Mouse (Mus musculus) gastrocnemius, adult 8-10 months (tissue): ENCODE measurements around the gene Nedd9. TPM values are rescaled to one million over a fixed set of nuclear protein-coding genes. Genes with fewer than 3 reads are reported as not detected.
A peak's percentile ranks its signal among the peaks of the same experiment; 100 is the strongest.

Experiments
- DNase-seq, 2 experiments: peaks; one replicate each; pipeline ENCODE4 v3.0.0; 2022; ENCODE audit warnings: low spot score in 2 of 2
- total RNA-seq, 4 experiments: library from RNA; stranded (reverse); gene quantifications; 2 replicates each; pipeline ENCODE4 v1.2.4; 2022

Gene Nedd9
- 1 to 10 TPM; 2.0 to 7.9 (median 2.4) TPM for total RNA-seq

DNA sequence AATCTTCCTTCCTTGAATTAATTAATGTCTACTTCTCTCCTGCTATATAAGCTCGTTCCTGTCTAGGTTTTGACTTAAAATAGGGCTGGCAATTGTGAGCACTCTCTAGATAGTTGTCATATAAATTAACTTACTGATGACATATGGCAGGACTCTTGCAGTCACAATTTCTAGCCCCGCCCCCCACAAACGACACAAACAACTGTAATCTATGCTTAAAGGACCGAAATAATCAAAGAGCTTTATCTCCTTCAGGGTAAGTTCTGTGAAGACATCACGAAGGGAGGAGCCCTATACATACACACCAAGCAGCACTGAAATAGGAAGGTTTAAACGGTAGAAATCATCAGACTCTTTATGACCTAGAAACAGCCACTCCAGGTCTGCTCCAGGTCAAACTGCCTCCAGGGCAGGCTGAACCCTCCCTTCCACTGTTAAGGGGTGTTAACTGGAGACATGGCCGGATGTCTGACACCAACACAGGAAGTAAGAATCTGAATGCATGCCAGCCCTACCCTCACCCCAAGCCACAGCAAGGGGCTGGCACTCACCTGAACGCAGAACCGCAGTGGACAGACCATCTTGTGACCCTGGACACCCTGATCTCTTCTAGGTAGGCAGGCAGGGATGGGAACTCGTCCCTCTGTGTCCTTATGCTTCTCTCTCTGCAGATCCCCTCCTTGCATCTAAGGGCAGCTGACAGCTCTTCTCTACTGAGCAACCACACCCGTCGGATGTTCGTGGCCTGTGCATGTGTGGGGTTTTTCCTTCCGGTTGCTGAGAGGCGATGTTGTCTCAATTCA lies at the start of gene Nedd9:
Gene Nedd9, minus strand, starts transcription at position 757 of the 803 bp plus-strand sequence.
- no peak for DNase-seq

DNA sequence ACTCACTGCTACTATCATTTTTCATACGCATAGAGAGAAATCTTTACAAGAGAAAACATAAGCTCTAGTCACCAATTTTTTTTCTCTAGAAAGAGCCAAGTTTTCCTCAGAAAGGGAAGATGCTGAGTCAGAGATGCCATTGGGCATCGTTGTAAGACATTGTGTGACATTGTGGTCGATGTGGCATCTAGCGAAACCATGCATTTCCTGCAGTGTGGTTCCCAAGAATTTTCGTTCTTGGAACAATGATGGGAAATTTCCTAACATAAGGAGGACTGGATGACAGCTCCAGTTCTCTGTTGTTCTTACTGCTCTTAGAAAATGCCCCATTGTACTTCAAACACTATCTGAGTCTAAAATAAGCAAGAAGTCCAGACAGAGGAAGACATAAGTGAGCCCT lies 45.5 kb upstream of the Nedd9 start:
- no peak for DNase-seq

DNA sequence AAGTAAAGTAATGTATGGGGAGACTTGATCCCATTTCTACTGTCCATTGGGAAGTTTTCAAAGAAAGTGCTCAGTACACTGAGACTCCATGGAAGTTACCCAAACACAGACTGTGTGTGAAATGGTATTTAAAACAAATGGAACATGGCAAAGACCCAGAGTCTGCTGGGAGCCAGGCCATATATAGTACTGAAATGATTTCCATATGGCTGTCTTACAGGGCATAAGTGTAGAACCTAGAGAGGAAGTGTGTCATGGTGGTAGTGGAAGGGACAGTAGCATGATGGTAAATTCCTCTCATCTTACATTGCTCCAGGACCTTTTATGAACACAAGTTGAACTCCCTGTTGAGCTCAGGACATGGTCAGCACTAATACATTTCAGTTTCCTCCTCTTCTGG lies 43.2 kb upstream of the Nedd9 start:
- no peak for DNase-seq

DNA sequence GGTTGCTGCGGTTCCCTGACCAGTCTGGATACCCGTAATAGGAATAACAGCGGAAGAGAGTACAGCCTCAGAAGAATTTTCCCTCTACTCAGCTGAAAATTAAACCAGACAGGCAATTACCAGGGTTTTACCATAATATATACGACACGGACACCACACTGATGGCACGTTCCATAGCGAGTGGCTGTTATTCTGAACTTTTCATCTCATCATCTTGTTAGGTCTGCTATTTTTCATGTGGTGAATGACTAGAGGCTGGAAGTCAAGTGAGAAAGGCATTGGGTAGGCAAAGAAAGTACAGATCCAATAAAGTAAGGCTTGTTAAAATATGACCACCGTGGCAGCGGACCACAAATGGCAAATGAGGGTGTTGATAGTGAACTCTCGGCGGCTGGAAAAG lies 37.0 kb upstream of the Nedd9 start:
- DNase-seq: no peak

DNA sequence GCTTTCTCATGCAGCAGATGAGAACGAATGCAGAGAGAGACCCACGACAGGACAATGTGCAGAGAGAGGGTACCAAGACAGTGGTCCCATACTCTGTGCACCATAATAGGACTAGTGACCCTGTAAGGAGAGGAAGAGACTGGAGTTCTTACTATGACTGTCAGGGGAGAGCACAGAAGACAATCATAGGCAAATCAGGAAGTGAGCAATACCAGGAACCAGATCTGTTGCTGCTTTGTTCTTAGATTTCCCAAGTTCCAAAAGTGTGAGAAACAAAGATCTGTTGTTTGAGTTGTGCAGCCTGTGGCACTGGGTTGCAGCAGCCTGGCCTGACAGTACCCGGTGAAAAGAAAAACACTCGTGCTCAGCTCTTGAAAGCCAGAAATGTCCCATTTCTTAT lies 34.1 kb upstream of the Nedd9 start:
- DNase-seq: no peak

DNA sequence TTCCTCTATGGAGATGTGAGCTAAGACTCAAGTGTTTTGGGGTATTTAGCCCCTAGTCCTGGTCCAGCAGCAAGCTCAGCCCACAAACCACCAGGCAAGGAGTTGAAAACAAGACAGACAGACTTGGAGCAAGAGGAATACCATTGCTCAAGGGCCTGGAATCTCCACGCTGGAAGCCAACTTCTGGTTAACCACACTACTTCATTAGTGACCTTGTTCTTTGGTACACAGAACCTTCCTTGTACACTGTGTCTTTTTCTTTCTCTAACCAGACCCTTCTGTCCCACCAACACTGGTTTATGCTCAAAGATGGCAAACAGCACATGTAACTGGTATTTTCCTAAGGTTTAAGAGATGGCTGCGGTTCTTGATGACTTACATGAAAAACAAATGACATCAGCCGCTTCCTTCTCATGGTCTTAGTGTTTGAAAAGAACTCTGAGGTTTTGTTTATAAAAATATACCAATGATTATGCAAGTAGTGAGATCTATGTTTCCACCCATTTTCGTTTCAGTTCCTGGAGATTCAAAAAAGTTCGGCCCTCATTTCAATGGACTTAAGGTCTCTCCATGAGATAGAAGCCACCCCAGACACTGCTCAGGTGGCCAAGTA lies 33.5 kb upstream of the Nedd9 start:
- no peak for DNase-seq

DNA sequence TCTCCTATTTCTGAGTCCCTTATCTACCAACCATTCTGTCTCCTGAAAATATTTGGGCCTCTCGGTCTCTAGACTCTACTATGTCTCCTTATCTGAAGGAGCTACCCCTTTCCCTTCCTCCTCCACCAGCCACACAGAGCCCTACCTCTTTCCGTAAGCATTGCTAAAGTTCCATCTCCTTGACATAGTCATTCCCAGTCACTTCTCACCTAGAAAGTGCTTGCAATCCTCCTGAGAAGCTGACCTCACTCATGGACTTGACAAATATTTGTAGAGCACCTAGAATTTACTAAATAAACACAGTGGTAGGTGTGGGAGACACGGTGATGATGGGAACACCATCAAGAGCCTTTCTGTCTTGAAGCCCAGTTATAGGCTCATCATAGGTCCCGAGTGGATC lies 32.6 kb upstream of the Nedd9 start:
- DNase-seq: no peak

DNA sequence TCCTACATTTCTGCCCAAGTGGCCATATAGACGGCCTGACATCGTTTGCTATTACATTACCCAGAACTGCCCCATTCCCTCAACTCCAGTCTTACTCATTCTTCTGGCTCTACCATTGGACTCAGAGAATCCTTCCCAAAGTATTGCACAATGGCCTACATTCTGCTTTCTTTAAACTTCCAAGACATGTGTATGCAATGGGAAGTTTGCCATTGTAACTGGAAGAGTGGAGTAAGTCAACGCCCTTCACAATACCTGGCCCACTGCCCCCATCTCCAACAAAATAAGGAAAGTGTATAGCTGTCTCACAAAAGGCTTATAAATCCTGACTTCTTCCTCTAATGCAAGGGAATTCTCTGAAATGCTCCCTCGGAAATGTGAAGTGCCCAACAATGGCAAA lies 30.0 kb upstream of the Nedd9 start:
- DNase-seq: peak in 1 of 2 experiments; percentile 4

DNA sequence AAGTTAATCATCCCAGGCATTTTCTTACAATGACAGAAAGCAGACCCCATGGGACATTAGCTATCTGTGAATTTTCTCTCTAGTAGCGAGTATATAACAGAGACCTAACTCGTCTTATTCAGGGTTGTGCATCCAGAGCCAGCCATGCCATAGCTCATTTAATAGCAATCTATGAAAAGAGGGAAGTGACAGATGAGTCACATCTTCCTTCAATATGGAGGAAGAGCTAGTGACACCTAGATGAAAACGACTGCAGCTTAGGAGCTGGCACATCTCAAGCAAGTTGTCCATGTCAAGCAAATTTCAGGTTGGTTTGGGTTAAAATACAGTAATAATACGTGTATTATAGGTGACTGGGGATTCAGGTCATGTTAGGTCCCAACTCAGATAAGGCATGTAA lies 28.6 kb upstream of the Nedd9 start:
- no peak for DNase-seq

DNA sequence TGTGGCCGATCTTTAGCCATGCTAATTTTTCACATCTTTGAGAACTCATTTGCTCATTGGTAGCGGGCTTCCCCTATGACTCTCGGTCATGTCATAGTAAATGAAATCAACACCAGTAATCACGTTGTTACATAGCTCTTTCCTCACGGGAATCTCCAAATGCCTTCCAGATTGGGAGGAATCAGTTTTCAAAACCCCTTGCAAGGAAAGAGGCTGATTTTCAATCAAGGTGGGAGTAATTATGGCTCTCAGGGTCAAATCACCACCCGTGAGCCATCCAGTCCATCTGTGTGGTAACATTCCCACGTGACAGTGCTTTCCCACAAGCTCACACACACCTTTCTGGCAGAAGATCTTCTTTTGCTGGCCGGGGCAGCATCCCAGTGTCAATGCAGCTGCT lies 27.8 kb upstream of the Nedd9 start:
- no peak for DNase-seq

DNA sequence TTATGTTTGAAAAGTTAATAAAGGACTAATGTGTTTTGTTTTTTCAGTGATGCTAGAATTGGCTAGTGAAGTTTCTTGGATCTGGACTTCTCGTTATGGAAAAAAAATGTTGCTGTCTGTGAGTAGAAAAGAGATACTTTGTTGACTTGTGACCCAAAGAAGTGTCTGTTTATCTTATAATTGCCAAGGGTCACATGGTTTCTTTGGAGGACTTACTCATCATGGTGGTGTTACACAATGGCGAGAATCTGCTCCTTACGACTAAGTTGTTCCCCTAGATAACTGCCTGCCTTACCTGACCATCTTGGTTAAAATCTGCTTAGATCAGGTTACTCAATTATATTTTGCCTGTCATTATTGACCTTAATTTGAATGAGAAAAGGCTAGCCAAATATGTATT lies 26.3 kb upstream of the Nedd9 start:
- no peak for DNase-seq

DNA sequence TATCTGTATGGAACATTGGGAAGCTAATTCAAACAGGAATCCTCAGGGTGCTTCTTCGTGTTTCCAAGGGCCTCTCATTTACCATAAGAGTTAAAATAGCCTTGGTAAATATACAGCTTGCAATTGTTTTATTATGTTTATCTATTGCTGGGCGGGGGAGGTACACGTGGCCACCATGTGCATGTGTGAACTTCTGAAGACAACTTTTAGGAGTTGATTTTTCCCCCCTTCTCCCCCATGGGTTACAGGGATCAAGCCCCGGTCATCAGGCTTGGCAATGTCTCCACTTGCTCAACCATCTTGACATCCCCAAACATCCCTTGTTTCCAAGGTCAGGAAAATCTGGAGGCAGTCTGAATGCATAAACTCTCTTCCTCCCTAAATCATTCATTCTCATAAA lies 25.1 kb upstream of the Nedd9 start:
- DNase-seq: no peak

DNA sequence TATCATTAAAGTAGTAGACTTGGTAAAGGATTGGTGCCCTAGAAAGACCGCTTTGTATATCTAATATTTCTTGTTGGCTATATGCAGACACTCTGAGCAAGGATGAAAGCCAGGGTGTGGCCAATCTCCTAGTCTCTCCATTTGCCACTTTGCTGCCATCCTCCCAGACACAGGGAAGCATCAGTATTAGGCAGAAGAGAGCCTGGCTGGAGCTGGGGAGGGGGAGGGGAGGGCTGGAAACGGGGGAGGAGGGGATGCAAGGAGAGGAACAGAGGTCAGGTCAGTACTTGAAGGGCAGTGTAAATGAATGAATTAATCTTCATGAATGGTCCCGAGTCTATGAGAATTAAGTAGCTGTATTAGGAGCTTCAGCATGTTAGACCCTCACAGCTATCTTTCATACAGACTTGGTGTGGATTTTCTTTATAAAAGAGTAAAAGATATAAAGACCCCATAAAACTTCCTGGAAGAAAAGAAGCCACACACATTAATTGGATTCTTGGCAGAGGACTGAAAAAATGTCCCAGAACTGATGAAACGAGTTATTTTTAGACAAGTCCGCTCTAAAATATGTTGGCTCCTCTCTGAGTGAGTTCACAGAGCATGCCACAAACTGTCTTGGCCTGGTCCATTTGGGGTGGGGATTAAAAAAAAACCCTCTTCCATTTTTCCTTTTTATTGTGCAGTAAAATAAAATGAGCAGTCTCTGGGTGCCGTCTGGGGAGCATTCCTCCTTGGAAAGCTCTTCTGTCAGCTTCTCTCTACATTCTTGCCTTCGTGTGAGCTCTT lies 23.7 kb upstream of the Nedd9 start:
- peak in 1 of 2 experiments; percentile 4 for DNase-seq

DNA sequence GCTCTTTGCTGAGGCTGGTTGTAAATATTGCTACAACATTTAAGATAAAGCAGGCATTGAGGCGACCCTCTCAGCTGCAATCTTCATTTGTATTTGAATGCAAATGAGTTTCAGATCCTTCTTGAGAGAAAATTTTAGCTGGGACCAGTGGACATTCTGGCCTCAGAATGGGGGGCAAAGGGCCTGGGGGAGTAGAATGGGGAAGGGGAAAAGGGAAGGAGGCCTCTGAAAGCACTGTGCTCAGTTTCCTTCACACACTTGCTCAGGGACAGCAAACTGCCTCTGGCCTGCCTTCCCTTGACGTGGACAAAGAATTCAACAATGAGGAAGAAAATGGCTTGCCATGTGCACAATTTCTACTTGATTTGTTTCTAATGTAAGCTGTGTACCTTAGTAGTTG lies 18.4 kb upstream of the Nedd9 start:
- DNase-seq: no peak

DNA sequence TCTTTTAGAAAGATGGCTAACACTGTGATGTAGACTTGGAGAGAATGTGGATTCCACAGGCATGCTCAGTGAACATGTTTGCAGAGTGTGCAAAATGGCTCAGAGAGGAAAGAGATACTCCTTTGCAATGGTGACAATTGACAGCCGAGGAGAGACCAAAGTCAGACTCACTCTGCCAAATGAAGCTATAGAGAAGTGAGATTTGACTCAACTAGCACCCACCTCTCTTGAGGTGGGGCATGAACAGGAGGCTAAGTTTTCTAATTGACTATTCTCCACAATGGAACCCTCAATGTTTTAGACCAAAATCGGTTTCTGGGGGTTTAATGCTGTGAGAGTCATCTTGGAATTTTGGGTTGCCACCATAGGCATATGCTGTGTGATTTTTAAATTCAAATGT lies 17.8 kb upstream of the Nedd9 start:
- DNase-seq: no peak

DNA sequence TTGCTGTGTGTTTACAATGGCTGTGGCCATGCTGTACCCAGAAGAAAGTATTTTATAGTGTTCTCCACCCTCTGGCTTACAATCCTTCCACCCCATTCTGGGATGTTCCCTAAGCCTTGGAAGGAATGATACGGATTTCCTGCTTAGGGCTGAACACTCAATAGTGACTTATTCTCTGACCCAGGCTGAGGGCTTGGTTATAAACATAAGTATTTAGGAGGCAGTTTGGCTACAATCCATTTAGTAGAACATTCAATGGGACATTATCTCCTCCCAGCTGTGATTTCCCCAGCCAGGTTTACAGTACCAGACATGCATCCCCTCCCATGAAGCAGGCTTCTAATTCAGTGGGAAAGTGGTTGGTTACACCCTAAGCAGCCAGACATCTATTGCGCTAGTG lies 17.3 kb upstream of the Nedd9 start:
- no peak for DNase-seq

DNA sequence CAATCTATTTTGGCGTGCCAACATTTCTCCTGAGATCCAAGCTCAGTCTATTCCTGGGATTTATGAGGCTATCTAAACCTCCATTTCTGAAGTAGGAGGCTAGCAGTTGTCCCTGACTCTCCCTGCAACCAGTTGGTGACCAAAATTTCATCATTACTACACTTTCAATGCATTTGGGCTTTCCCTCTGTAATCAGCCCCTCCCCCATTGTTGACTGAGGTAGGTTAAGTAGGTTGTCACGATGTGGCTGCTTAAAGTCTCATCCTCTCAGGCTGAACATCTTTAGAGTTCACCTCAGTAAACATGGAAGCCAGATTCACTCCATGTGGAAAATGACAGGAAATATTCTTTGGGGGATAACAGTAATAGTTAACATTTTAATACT lies 15.7 kb upstream of the Nedd9 start:
- DNase-seq: no peak

DNA sequence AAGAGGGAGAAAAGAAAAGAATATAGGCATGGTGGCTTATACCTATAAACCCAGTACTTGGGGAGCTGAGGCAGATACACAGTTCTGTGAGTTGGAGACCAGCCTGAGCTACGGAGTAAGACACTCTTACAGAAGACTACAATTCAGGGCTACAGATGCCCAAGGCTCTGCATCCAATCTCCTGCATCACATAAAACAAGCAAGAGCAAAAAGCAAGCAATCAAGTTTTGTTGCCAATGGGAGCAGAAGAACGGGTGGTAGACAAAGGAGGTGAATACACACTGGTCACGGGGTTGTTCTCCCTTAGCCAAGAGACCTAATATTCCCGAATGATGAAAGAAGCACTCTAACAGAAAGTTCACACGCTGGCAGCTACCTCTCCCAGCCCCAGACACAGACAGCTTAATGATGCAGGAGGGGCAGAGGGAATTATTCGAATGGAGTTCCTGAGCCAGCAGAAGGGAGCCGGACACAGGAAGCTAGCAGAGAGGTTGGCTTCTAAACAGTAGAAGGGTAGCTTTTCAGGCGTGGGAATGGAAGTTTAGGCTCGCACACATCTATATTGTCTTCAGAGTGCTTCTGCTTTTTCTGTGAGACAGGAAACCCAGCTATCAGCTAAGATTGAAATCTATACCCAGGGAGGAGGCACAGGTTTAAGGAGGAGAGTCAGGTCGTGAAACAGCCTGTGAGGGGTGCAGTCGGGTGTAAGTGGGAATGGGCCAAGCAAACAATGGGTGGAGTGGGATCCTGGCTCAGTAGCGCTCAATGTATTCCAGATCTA lies 15.2 kb upstream of the Nedd9 start:
- no peak for DNase-seq

DNA sequence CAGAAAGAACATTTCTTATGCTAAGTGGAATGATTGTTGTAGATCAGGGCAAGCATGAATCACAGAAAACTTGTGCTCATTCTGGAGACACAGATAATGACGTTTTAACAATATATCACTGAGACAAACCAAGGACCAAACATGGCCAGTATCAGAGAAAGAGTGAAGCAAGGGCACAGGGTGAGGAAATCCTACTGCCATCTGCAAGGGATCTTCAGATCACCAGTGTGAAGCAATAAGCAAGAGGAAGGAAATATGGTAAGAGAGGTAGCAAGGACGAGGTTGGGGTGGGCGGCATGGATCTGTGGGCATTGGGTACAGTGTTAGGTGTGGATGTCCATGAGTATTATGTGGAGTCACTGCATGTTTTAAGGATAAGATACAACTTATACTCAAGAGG lies 13.6 kb upstream of the Nedd9 start:
- no peak for DNase-seq

DNA sequence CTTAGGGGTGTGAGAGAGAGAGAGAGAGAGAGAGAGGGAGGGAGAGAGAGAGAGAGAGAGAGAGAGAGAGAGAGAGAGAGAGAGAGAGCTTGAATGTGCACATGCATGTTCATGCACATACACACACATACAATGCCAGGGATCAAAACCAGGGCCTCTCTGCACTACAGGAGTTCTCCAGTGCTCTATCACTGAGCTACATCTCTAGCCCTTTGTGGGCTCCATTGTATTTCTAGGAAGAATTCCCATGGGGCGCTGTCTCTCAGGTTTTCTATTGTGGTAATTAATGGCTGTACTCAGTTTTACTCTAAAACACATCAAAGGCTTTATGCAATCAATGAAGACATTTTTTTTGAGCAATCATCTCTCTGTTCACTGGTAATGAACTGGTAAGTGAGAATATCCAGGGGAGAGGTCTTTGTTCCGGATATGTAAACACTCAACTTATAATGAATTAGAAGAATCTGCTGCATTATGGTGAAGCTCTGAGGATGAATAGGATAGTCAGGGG lies 11.5 kb upstream of the Nedd9 start:
- no peak for DNase-seq

DNA sequence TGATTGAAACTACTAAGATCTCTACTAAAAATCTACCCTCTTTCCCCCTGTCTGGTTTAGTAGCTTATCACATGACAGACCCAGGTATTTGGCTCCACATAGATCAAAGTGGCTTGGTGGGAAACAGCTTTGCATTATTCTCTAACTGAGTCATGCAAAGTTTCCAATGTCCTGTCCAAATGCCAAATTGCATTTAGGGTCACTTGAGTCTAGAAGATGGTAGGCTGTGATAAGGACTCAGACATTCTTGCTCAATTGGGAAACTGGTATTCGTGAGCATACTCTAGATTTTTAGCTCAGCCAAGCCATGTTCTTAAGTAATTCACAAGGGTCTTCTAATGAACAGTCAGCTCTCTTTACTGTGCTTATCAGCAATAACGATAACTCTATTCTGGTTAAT lies 7.5 kb upstream of the Nedd9 start:
- no peak for DNase-seq
